Mouse (Mus musculus) gastrocnemius, adult 18-20 months (tissue): ENCODE results near the gene Josd2. TPM values are rescaled to one million over a fixed set of nuclear protein-coding genes. Genes with fewer than 3 reads are reported as not detected.

ENCODE experiments used
- DNase-seq: peaks from one replicate; pipeline ENCODE4 v3.0.0; 2021; ENCODE audit warnings: low spot score
- total RNA-seq, 2 experiments: library from RNA; stranded (reverse); gene quantifications; 2 replicates each; pipeline ENCODE4 v1.2.3; 2021

Josd2 gene
- total RNA-seq, 2 experiments from 2014 or later, result 49.8 to 49.9 TPM

DNA sequence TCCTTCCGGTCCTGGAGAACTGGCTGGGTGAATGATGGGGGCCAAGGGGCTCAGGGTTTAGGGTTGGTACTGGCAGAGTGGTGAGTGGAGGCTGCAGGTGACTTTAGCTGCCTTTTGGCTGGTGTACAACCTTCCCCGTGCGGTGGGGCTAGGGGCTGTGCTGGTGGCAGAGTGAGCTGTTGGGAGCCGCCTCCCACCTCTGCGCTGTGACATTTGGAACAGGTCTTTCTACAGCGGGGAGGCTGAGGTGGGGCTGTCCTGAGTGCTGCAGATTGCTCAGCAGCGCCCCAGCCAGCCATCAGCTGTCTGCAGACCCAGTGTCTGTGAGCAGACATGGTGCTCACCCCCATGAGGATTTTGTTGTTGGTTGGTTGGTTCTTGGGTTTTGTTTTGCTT, 22.3 kb upstream of the Josd2 start:
- no peak for DNase-seq

DNA sequence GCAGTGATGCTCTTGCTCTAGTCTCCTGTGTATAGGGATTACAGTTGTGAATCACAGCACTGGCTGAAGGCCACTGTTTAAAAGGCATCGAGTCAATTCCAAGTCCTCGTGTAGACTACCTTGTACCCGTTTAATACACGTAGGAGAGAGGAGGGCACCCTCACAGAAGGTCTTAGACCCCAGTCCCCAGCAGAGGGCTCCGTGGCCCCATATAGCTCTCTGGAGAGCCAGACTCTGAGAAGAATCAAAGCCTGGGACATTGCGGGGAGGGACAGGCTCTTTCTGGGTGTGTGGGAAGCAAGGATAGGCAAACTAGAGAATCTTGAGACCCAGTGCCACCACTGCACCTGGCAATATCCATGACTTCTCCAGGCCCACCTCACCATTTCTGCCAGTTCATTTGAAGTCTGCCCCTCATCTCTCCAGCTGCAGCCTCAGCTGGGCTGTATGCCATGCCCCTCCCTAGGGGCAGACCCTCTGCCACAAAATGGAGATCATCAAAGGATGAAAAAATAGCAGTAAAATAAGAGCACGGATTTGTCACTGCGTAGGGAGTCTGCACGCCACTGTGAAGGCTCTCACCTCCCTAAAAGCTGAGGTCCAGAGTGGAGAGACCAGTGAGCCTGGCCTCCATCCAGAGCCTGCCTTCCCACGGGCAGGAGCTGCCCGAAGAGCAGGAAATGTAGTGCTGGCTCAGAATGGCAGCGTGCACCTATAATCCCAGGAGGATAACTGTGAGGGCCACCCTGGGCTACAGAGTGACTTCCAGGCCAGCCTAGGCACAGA, 21.5 kb upstream of the Josd2 start:
- no peak for DNase-seq

DNA sequence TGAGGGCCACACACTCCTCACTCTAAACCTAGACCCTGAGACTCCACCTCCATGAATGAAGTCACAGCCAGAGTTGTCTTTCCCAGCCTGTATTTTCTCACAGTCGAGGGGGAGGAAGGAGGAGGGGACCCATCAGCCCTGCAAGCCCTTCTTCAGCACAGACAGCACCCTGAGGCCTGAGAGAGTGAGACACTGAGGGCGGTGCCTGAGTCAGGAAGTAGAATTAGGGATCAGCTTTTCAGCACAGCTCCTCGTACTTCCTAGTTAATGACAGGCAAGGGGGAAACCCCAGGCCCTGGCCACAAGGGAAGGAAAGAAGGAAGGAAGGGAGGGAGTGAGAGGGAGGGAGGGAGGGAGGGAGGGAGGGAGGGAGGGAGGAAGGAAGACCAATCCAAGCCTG, 14.5 kb upstream of the Josd2 start:
- DNase-seq, result no peak

DNA sequence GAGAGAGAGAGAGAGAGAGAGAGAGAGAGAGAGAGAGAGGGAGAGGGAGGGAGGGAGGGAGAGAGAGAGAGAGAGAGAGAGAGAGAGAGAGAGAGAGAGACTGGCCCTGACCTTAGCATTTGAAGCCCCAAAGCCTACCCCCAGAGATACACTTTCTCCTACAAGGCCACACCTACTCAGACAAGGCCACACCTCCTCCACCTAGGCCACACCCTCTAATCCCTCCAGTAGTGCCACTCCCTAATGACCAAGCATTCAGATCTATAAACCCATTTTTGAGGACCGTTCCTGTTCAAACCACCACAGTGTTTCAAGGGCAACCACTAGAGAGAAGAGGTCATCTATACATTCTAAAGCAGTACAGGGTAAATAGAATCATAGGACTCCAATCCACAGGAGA, 11.5 kb upstream of the Josd2 start:
- DNase-seq, result no peak

DNA sequence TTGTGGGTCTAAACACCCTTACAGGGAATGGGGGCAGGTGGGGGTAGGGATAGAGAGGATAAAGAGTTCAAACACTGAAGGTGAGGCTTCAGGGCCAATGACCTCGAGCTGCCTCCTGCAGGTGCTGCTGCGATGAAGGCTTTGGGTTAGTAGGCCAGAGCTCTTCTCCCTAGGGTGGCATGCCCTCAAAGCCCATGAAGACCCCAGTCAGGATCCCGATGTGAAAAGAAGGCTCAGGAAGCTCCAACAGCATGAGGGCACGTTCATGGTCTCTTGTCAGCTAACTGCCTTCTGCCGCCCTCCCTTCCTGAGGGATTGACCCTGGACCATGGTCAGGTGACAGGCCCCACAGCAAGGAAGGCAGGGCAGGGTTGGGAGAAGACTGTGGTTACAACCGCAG, 7.7 kb upstream of the Josd2 start:
- no peak for DNase-seq

DNA sequence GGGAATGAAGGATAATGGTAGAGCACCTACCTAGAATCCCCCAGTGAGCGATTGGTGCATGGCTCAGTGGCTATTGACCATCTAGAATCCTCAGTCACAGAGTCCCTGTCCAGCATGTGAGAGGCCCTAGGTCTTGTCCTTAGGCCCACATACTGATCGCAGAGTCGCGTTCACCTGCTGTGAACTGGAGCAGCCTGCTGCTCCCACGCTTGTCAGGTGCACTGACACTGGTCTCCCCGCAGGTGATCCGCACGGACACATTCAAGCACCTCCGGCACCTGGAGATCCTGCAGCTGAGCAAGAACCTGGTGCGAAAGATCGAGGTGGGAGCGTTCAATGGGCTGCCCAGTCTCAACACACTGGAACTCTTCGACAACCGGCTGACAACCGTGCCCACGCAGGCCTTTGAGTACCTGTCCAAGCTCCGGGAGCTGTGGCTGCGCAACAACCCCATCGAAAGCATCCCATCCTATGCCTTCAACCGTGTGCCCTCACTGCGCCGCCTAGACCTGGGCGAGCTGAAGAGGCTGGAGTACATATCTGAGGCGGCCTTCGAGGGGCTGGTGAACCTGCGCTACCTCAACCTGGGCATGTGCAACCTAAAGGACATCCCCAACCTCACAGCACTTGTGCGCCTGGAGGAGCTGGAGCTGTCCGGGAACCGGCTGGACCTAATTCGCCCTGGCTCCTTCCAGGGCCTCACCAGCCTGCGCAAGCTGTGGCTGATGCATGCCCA, 6.8 kb upstream of the Josd2 start:
- no peak for DNase-seq

DNA sequence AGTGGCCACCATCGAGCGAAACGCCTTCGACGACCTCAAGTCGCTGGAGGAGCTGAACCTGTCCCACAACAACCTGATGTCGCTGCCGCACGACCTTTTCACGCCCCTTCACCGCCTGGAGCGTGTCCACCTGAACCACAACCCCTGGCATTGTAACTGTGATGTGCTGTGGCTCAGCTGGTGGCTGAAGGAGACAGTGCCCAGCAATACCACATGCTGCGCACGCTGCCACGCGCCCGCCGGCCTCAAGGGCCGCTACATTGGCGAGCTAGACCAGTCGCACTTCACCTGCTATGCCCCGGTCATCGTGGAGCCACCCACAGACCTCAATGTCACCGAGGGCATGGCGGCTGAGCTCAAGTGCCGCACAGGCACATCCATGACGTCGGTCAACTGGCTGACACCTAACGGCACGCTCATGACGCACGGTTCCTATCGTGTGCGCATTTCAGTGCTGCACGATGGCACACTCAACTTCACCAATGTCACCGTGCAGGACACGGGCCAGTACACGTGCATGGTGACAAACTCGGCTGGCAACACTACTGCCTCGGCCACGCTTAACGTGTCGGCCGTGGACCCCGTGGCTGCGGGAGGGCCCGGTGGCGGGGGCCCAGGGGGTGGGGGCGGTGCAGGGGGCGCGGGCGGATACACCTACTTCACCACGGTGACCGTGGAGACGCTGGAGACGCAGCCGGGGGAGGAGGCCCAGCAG, 6.1 kb upstream of the Josd2 start:
- DNase-seq, result no peak

DNA sequence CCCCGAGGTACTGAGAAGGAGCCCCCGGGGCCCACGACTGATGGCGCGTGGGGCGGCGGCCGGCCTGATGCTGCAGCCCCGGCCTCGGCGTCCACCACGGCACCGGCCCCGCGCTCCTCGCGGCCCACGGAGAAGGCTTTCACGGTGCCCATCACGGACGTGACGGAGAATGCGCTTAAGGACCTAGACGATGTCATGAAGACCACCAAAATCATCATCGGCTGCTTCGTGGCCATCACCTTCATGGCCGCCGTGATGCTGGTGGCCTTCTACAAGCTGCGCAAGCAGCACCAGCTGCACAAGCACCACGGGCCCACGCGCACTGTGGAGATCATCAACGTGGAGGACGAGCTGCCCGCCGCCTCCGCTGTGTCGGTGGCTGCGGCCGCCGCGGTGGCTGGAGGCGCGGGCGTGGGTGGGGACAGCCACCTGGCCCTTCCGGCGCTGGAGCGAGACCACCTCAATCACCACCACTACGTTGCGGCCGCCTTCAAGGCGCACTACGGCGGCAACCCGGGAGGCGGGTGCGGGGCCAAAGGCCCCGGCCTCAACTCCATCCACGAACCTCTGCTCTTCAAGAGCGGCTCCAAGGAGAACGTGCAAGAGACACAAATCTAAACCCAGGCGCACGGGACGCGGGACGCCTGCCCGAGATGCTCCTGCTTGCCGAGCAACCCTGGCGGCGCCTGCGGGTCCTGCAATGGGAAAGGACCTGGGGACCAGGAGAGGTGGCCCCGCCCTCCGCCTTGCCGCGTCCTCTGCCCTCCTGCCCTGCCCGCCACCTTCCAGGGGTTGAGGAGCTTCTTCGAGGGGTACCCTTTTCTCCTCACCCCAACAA, 5.3 kb upstream of the Josd2 start:
- no peak for DNase-seq

DNA sequence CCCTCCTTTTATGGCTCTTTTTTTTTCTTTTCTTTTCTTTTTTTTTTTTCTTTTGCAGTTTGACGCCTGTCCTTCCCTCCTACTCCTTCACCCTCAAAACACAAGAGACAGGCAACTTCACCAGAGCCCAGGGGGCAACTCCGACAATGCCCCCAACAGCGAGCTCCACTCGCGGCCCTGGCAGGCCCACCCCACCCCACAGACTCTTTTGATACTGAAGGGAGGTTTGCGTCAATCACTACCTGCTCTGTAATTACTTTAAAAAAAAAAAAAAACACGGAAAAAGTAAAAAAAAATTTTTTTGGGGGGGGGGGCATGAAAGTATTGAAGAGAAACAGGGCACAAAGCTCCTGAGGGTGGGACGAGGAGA, 4.7 kb upstream of the Josd2 start:
- DNase-seq, result no peak

DNA sequence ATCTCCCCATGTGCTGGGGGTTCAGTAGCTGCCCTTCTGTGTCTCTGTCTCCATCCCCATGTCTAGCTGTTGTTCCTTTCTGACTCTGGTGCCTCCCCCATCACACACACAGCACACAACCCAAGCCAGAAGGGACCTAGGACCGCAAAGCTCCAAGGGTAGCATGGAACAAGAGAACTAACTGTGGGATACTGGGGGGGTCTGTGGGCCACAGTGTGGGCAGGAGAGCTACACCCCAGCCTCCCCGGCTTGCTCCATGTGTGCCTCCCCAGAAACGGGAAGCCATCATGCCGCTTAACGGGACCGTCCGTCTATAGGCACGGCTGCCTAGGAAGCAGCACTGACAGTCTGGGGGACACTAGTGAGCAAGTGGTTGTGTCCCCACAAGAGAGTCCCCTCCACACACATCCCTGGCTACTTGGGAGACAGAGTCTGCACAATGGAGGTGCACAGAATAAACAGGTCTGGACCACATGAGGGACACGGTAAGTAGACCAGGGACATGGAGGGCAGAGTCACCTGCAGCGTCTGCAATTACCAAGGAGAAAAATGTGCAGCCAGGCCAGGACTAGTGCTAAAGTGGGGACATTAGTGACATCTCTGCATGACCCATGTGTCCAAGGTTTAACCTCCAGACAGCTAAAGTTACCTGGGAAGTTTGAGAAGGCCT, 4.1 kb upstream of the Josd2 start:
- no peak for DNase-seq

DNA sequence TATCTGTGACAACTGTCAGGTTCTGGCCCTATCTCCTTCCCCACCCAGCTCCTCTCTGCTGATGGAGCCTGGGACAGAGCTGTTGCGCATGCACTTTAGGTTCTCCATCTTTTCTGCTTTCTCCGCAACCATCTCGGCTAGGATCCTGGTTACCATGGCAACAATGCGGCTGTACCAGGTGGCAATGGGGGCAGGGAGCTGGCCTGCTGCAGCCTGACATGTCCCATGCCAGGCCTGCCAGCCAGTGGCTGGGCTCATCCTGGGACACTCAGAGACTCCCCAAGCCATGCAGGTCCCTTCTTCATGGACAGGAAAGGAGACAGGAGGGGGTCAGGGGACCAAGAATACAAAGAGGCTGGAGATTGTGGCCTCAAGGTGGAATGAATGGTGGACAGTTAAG, 3.3 kb upstream of the Josd2 start:
- no peak for DNase-seq

DNA sequence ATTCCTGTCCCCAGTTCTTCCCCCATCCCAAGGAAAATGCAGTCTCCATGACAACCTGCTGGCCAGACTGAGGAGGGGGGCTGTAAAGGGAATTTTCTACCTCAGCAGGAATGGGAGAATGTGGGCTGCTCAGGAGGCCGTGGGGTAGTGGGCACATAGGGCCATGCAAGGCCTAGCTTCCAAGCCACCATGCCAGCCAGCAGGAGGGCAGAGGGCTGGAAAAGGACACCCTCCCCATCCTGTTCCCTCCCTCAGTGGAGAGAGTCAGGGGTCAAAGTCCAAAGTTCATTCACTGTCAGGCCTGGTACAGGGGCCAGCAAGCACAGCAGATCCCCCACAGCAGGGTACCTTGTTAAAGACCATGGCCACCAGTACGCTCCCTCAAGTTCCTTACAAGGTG, 2.7 kb upstream of the Josd2 start, which contains the start of gene Aspdh:
Gene Aspdh (plus strand): TSS at position 281 of the 400 bp plus-strand sequence.
- DNase-seq, result no peak

DNA sequence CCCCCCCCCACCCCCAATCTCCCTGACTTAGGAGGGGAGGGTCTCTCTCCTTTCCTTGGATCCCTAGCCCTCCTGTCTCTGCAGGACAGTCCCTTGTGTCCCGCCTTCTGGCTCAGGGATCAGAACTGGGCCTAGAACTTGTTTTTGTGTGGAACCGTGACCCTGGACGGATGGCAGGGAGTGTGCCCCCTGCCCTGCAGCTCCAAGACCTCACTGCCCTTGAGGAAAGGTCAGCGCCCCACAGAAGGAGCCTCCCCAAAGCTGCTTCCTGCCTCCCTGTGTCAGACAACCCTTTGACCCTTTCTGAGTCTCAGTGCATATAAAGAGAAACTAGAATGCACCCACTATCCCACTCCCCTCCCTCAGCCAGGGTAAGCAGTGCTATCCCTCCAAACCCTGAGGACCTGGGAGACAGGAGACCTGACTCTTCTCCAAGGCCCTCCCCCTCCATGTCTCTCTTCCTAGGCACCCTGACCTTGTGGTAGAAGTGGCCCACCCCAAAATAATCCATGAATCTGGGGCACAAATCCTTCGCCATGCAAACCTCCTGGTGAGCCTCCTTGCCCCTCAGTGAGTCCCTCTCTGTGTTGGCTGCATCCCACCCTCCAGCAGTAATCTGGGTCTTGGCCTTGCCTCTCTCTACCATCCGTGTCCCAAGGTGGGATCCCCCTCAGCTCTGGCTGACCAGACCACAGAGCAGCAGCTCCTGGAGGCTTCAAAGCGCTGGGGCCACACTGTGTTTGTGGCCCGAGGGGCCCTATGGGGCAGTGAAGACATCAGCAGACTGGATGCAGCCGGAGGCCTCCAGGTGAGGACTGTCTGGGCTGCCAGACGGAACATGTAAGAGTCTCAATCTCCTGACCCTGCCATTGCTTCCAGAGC, 1.5 kb upstream of the Josd2 start:
- DNase-seq, result no peak

DNA sequence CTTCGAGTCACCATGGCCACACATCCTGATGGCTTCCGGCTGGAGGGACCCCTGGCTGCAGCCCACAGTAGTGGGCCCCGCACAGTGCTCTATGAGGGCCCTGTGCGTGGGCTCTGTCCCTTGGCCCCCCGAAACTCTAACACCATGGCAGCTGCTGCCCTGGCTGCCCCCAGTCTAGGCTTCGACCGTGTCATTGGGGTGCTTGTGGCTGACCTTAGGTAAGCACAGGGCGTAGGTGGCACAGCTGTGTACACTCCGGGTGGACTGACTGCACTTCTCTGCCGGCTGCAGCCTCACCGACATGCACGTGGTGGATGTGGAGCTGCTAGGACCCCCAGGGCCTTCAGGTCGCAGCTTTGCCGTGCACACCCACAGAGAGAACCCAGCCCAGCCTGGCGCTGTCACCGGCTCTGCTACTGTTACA, 880 bp upstream of the Josd2 start:
- DNase-seq, result no peak

DNA sequence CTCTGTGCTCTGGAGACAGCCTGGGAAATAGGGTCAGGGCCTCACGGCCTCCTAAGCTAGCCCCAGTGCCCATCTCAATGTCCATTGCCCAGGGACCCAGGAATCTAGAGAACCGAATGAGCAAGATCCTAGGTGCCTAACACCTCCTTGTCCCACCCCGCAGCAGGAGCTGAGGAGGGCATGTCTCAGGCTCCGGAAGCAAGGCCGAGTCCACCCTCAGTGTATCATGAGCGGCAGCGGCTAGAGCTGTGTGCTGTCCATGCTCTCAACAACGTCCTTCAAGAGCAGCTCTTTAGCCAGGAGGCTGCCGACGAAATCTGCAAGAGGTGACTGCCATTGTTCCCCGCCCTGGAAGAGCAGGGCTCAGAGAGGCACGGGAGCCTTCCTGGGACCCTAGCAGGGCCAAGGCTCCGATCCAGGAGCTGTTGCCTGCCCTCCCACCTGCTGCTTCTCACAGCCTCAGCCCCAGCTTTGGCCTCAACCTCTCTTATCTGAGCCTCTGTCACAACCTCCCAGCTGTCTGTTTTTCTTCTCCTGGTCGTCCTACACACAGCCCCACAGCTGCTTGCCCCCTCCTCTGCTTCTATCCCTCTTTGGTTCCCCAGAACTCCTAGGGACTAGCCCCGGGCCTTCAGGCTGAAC, 985 bp downstream of the Josd2 start:
- DNase-seq, result no peak

DNA sequence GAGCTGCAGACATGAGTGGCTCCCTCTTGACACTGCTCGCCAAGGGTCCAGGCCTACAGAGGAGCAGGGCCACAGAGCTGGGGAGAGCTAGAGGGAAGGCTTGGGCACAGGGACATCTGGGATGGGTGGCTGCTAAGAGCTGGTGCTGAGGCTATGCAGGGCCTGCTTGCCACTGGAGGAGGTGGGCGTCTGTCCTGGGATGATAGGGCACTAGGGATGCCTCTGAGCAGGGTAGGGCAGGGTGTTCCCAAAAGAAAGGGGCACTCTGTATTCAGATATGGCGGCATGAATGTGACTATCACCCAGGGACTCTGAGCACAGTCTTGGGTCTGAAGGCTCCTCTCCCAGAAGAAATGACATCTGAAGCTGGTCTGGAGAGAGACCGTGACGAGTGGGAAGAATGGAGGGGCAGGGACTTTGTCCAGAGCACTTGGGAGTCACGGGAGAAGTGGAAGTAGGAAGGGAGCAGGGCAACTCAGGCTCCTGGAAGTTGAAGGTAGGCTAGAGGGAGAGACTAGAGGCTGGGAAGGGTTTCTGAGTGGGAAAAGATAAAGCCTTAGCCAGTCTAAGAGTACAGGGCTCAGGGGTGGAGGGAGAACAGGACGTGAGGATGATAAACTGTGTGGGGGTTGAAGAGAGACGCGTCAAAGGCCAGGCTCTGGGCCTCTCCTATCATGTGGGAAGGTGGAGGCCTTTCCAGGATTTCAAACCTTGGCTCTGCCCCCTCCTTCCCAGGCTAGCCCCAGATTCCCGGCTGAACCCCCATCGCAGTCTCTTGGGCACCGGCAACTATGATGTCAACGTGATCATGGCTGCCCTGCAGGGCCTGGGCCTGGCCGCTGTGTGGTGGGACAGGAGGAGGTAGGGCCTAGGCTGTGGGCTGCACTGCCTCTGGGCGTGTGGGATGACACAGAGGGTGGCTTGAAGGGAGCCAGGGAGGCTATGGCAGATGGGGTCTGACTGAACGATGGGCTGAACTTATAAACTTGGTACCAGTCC, 2.2 kb downstream of the Josd2 start:
- no peak for DNase-seq

DNA sequence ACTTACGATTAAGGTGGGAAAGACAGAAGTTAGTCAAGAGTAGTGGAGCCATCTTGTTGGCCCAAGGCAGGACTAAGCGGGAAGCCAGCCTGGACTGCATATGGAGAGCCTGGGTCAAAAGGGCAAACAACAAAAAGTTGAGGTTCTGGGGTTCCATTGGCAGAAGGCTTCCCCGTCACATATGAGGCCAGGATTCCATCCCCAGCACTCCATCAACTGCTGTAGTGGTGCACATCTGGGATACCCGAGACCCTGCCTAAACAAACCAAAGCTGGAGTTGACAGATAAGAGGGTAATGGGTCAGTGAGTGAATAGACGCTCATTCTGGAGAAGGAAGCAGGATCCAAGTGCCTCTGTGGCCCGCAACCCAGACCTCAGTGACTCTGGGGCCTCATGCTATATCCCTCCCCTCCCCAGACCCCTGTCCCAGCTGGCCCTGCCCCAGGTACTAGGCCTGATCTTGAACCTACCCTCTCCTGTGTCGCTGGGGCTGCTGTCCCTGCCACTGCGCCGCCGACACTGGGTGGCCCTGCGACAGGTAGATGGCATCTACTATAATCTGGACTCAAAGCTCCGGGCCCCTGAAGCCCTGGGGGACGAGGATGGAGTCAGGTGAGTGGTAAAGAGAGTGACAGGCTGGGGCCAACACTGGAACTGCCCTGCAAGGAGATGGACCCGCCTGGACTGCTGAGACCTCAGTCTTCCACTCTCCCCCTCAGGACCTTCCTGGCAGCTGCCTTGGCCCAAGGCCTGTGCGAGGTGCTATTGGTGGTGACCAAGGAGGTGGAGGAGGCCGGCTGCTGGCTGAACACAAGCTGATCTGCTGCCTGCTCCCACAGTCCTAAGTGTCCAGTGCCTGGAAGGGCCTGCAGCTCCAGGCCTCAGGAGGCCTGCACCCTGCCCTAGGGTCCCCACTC, 3.2 kb downstream of the Josd2 start:
- no peak for DNase-seq
